Mouse (Mus musculus) hindbrain, embryonic 15.5 days (tissue): ENCODE data around the gene Lzic. TPM values are rescaled to one million over a fixed set of nuclear protein-coding genes. Genes with fewer than 3 reads are reported as not detected.
"Not testable (repeated sequence)": the region's sequence is repeated elsewhere in the genome, so short reads cannot be mapped to it uniquely, and the experiment has no call there.

Source experiments
- ATAC-seq: fragments of 200-750 bp; cut with Nextera tagmentation; 2 replicates; pipeline ENCODE4 v1.8.0; 2017; ENCODE audit warnings: low read depth, moderate number of reproducible peaks, moderate TSS enrichment; ENCODE audit not compliant: low FRiP score
- H3K27ac ChIP-seq: fragments of 300-500 bp; sonication (generic); replicated peaks from 2 replicates; pipeline ENCODE4 v1.5.1; 2015; ENCODE audit warnings: mild to moderate bottlenecking, inconsistent platforms
- H3K27me3 ChIP-seq: fragments of 300-500 bp; sonication (generic); 2 replicates; pipeline ENCODE4 v1.6.1; 2015; ENCODE audit warnings: control low read depth, inconsistent platforms
- H3K36me3 ChIP-seq: fragments of 300-500 bp; sonication (generic); 2 replicates; pipeline ENCODE4 v1.6.1; 2015; ENCODE audit warnings: control low read depth, inconsistent platforms
- H3K4me1 ChIP-seq: fragments of 300-500 bp; sonication (generic); replicated peaks from 2 replicates; pipeline ENCODE4 v1.6.1; 2015; ENCODE audit warnings: control low read depth, inconsistent platforms
- H3K4me2 ChIP-seq: fragments of 300-500 bp; sonication (generic); 2 replicates; pipeline ENCODE4 v1.6.1; 2015; ENCODE audit warnings: moderate library complexity, mild to moderate bottlenecking, inconsistent platforms
- H3K4me3 ChIP-seq: fragments of 300-500 bp; sonication (generic); 2 replicates; pipeline ENCODE4 v1.5.1; 2015; ENCODE audit warnings: mild to moderate bottlenecking, inconsistent platforms
- H3K9ac ChIP-seq: fragments of 300-500 bp; sonication (generic); 2 replicates; pipeline ENCODE4 v1.6.1; 2015; ENCODE audit warnings: inconsistent platforms
- H3K9me3 ChIP-seq: fragments of 300-500 bp; sonication (generic); 2 replicates; pipeline ENCODE4 v1.6.1; 2016; ENCODE audit warnings: control low read depth, inconsistent platforms
- WGBS: fragments of 180-500 bp; shearing (Covaris S2); methylation state at CpG from one replicate; pipeline ENCODE4 v1.1.7; 2015; 5-methylcytosine and 5-hydroxymethylcytosine counted together
- polyA plus RNA-seq: library from polyadenylated mRNA; unstranded; fragments of >200 nt; fragmentation: Nextera tagmentation; extraction: Ambion mirVana; gene quantifications from 2 replicates; pipeline ENCODE4 v1.2.1, GENCODE M21; 2015

Lzic gene
- polyA plus RNA-seq, 1 experiment from 2014 or later = 40.8 TPM

- H3K9ac ChIP-seq = no peak overlapping the region
- H3K27ac ChIP-seq = no peak overlapping the region
- H3K4me2 ChIP-seq = no peak overlapping the region
- ATAC-seq = no peak
- WGBS = 75% methylated on average over 6 of the region's 6 CpGs
- H3K9me3 ChIP-seq = no peaks in the 10 kb centered on the region
- H3K36me3 ChIP-seq = no peaks in the 10 kb centered on the region
- no peak overlapping the region for H3K4me3 ChIP-seq
- 0 out of 2 replicates have a peak, but pooled peaks cover 5% of the 10 kb centered on the region for H3K4me1 ChIP-seq
- no peaks in the 10 kb centered on the region for H3K27me3 ChIP-seq
These were observed 27.1 kb upstream of the Lzic start for GRCm38 (mm10) chr4:149457831-149458430.

DNA sequence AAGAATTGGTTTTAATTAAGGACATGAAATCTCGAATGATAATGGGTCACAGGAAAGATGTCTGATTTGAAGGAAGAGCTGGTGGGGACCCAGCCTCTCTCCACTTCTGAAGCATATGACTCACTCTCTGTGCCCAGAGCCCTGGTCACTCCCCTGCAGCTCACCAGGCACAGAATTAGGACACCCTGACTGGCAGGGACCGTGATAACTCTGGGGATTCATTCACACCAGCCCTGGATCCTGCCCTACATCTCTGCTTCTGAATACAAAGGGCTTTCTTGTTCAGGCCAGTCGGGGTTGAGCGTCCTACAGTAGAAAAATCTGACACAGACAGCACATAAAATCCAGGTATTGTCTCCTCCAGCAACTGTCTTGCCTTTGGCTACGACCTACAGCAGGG is 26.5 kb upstream of the Lzic start:
- Histone ChIP-seq H3K4me1 (0 out of 2 replicates have a peak, but pooled peaks cover 5% of the 10 kb centered on the region), H3K9ac (no peak overlapping the region), H3K4me2 (no peak overlapping the region), H3K4me3 (no peak overlapping the region), H3K27me3 (no peaks in the 10 kb centered on the region), H3K9me3 (no peaks in the 10 kb centered on the region), H3K36me3 (no peaks in the 10 kb centered on the region), H3K27ac (no peak overlapping the region)
- WGBS = 67% methylated on average over 5 of the region's 5 CpGs
- no peak for ATAC-seq

- H3K27ac ChIP-seq = no peak overlapping the region
- H3K9ac ChIP-seq = no peak overlapping the region
- H3K4me3 ChIP-seq = no peak overlapping the region
- H3K36me3 ChIP-seq = no peaks in the 10 kb centered on the region
- H3K4me2 ChIP-seq = no peak overlapping the region
- H3K4me1 ChIP-seq = 0 out of 2 replicates have a peak, but pooled peaks cover 5% of the 10 kb centered on the region
- no peaks in the 10 kb centered on the region for H3K27me3 ChIP-seq
- no peak for ATAC-seq
- no peaks in the 10 kb centered on the region for H3K9me3 ChIP-seq
- WGBS = 78% methylated on average over 1 of the region's 1 CpGs
These were observed 25.6 kb upstream of the Lzic start for GRCm38 (mm10) chr4:149459425-149459824.

DNA sequence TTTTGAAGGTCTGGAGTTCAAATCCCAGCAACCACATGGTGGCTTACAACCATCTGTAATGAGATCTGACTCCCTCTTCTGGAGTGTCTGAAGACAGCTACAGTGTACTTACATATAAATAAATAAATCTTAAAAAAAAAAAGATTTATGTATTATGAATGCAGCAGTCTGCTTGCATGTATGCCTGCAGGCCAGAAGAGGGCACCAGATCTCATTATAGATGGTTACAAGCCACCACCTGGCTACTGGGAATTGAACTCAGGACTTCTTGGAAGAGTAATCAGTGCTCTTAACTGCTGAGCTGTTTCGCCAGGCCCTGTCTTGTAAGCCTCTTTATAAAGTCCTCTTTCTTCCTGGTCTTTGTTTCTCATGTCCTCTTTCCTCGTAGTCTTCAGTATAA is 24.6 kb upstream of the Lzic start:
- not testable (repeated sequence) for H3K4me3 ChIP-seq, H3K9ac ChIP-seq, H3K36me3 ChIP-seq, H3K27me3 ChIP-seq, H3K27ac ChIP-seq, H3K4me1 ChIP-seq, H3K4me2 ChIP-seq, H3K9me3 ChIP-seq, ATAC-seq
- WGBS = 87% methylated on average over 2 of the region's 2 CpGs

DNA sequence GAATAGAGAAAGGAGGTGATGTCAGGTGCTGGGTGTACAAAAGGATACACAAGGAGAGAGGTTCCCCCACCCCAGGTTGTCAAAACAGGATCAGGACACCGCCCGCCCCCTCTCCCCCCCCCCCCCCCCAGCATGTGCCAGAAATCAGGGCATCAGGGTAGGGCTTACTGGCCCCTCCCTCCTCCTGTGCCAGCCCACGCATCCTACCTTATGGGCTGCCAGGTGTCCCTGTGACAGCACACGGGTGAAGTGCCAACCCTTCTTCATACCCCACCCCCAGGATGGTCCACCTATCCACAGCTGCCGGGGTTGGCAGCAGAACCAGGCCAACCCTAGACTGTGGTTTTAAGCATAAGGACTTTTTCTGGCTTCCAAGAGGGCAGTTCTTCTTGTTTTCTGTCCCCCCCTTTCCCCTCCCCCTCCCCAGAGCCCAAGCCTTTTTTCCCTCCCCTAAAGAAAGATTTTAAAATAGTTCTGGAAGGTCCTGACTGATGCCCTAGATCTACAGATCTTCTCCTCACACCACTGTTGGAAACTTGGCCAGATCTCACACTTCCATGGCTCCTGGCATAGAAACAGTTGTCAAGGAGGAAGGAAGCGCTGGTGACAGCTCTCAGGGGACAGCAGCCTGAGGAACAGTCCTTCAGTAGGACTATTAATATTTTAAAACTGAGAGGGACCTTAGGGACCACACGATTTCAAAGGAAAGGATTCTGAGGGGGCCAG is 23.3 kb upstream of the Lzic start:
- H3K4me1 ChIP-seq = 0 out of 2 replicates have a peak, but pooled peaks cover 5% of the 10 kb centered on the region
- no peak overlapping the region for H3K9ac ChIP-seq
- no peaks in the 10 kb centered on the region for H3K36me3 ChIP-seq
- WGBS = 68% methylated on average over 5 of the region's 7 CpGs
- no peak for ATAC-seq
- no peak overlapping the region for H3K4me2 ChIP-seq
- no peaks in the 10 kb centered on the region for H3K27me3 ChIP-seq
- H3K9me3 ChIP-seq = no peaks in the 10 kb centered on the region
- H3K27ac ChIP-seq = no peak overlapping the region
- no peak overlapping the region for H3K4me3 ChIP-seq

DNA sequence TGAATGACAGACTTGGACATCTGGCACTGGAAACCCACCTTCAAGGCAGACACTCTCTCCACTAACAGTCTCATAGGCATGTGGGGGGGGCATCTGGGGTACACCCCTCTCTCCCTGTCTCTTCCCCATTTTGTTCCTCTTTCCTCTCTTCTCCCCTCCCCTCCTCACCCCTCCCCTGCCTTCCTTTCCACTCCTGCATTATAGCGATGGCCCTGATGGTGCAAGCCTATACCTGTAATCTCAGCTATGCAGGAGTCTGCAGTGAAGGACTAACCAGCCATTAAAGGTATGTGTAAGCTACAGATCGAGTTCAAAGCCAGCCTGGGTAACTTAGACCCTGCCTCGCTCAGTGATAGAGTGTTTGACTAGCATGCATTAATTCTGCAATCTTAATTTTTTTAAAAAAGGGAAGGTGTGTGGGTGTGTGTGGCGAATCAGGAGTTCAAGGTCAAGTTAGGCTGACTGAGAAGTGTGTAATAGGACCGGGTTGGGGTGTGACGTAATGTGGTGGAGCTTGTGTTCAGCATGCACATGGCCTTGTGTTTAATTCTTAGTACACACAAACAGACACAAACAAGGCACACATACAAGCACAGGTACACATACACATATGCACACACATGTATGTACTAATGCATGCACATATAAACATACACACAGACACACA is 22.6 kb upstream of the Lzic start:
- WGBS = 80% methylated on average over 6 of the region's 6 CpGs
- H3K27ac ChIP-seq = no peak overlapping the region
- no peaks in the 10 kb centered on the region for H3K27me3 ChIP-seq
- no peak overlapping the region for H3K4me3 ChIP-seq
- H3K9ac ChIP-seq = no peak overlapping the region
- no peak for ATAC-seq
- H3K4me2 ChIP-seq = no peak overlapping the region
- H3K4me1 ChIP-seq = 0 out of 2 replicates have a peak, but pooled peaks cover 5% of the 10 kb centered on the region
- no peaks in the 10 kb centered on the region for H3K9me3 ChIP-seq
- H3K36me3 ChIP-seq = no peaks in the 10 kb centered on the region

DNA sequence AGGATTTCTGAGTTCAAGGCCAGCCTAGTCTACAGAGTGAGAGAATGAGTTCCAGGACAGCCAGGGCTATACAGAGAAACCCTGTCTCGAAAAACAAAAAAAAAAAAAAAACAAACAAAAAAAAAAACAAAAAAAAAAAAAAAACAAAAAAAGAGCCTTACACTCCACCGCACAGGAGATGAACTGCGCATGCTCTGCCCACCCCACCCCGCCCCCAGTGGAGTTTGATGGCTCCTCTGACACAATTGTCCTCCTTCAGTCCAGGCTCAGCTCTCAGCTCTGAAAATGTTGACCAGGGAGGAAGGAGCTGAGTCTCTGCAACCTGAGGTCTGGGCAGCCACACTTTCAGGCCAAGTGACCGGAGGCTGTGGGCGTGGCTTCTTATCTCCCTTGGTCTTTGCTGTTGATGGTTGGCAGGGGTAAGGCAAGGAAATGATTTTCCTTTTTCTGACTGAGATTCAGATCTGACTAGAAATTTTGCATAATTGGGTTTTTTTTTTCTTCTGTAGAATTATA is 21.5 kb upstream of the Lzic start:
- ATAC-seq = no peak
- no peak overlapping the region for H3K27ac ChIP-seq
- H3K4me1 ChIP-seq = 0 out of 2 replicates have a peak, but pooled peaks cover 5% of the 10 kb centered on the region
- peaks cover under 1% of the 10 kb centered on the region; the same call in 1 of the 2 replicates for H3K36me3 ChIP-seq
- no peak overlapping the region for H3K4me2 ChIP-seq
- H3K27me3 ChIP-seq = no peaks in the 10 kb centered on the region
- no peak overlapping the region for H3K4me3 ChIP-seq
- WGBS = 81% methylated on average over 6 of the region's 6 CpGs
- H3K9ac ChIP-seq = no peak overlapping the region
- no peaks in the 10 kb centered on the region for H3K9me3 ChIP-seq

DNA sequence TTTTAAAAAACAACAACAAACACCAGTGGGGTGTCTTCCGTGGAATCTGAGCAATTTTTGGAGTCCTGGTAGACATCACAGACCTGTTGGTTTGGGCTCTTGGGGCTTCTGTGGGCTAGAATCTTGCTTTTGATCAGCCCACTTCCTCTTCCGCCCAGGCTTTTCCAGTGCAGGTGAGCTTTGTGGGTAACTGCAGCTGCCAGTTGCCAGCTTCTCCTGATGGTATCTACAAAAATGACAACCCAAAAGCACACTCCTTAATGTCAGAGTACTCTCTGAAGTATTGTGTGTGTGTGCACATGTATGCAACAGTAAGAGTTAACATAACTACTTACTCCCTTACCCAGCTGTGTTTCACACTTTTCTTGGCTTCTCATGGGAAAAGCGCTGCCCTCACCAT is 15.5 kb upstream of the Lzic start:
- Histone ChIP-seq H3K9me3 (no peaks in the 10 kb centered on the region), H3K4me3 (no peak overlapping the region), H3K4me1 (no peaks in the 10 kb centered on the region), H3K4me2 (no peak overlapping the region), H3K36me3 (peaks cover 19% of the 10 kb centered on the region), H3K9ac (no peak overlapping the region), H3K27ac (no peak overlapping the region), H3K27me3 (no peaks in the 10 kb centered on the region)
- ATAC-seq = no peak
- WGBS = 96% methylated on average over 3 of the region's 3 CpGs

- 77% methylated on average over 7 of the region's 7 CpGs for WGBS
- no peak overlapping the region for H3K27ac ChIP-seq
- H3K4me2 ChIP-seq = no peak overlapping the region
- H3K9me3 ChIP-seq = no peaks in the 10 kb centered on the region
- ATAC-seq = no peak
- H3K27me3 ChIP-seq = no peaks in the 10 kb centered on the region
- H3K4me3 ChIP-seq = no peak overlapping the region
- no peak overlapping the region for H3K9ac ChIP-seq
- H3K36me3 ChIP-seq = peaks cover 12% of the 10 kb centered on the region
- H3K4me1 ChIP-seq = no peaks in the 10 kb centered on the region
These were observed 9.9 kb upstream of the Lzic start for GRCm38 (mm10) chr4:149475096-149475495.

DNA sequence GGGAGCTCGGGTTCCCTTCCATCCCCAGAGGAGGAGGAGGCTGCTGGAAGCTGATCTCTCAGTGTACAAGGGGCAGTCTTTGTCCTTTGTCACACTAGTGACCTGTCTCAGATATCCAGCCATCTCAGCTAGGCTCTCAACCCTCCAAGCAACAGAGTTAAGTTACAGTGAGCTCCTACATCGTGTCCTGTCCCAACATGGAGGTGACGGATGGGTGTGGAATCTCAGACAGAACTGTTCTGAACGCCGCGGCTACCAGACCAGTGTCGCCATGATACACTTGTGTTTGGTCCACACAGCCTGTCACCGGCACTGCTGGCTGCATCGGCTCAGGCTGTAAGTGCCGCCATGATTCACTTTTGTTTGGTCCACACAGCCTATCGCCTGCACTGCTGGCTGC is 8.0 kb upstream of the Lzic start, which contains the start of gene Tmem274:
TSS of gene Tmem274 (plus strand) at position 301 of the 400 bp plus-strand sequence.
- Histone ChIP-seq H3K4me2 (no peak within 1 kb of the TSS), H3K27me3 (no peaks in the 10 kb centered on the region), H3K9me3 (no peaks in the 10 kb centered on the region), H3K9ac (no peak within 1 kb of the TSS), H3K4me1 (no peaks in the 10 kb centered on the region), H3K4me3 (no peak within 1 kb of the TSS), H3K27ac (no peak within 1 kb of the TSS), H3K36me3 (peaks cover 12% of the 10 kb centered on the region)
- no peak for ATAC-seq
- WGBS = 87% methylated on average over 11 of the region's 11 CpGs

DNA sequence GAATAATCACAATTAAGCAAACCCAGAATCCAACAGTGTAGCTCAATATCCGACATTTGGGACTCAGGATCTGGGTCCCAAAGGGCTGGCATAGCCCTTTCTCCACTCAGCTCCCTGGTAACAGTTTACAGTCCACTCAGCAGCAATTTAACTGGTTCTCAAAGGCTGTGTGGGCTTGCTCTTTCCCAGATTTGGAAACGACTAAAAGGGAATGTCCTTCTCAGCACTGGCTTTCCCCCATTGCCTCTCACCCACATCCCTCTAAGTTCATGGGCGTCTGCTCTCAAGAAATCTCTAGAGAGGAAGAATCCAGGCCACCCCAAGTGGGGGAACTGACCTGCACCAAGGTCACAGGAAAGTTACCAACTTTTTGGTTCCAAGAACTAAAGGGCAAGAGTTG is 463 bp upstream of the Lzic start:
- H3K27me3 ChIP-seq = no peaks in the 10 kb centered on the region
- peak overlapping the region; percentile 71 for H3K27ac ChIP-seq
- H3K4me2 ChIP-seq = peak overlapping the region; percentile 87
- no peaks in the 10 kb centered on the region for H3K9me3 ChIP-seq
- no peak for ATAC-seq
- peak overlapping the region; percentile 77 for H3K4me3 ChIP-seq
- H3K9ac ChIP-seq = peak overlapping the region; percentile 72
- peaks cover 28% of the 10 kb centered on the region for H3K36me3 ChIP-seq
- WGBS = 52% methylated on average over 3 of the region's 3 CpGs
- peaks cover 25% of the 10 kb centered on the region for H3K4me1 ChIP-seq

GRCm38 (mm10) chr4:149485825-149486206 is 787 bp downstream of the Lzic start:
- H3K4me2 ChIP-seq = peak overlapping the region; percentile 87
- H3K9ac ChIP-seq = peak overlapping the region; percentile 72
- H3K9me3 ChIP-seq = no peaks in the 10 kb centered on the region
- ATAC-seq = no peak
- H3K27ac ChIP-seq = peak overlapping the region; percentile 71
- no peaks in the 10 kb centered on the region for H3K27me3 ChIP-seq
- under 1% methylated on average over 10 of the region's 10 CpGs for WGBS
- H3K4me3 ChIP-seq = peak overlapping the region; percentile 77
- H3K36me3 ChIP-seq = peaks cover 35% of the 10 kb centered on the region
- H3K4me1 ChIP-seq = peaks cover 25% of the 10 kb centered on the region
